Mouse (Mus musculus) liver, embryonic 11.5 days (tissue): ENCODE measurements around the gene R3hdm2. TPM values are rescaled to one million over a fixed set of nuclear protein-coding genes. Genes with fewer than 3 reads are reported as not detected.
A peak's percentile ranks its signal among the peaks of the same experiment; 100 is the strongest.

Experiments
- ATAC-seq: fragments of 200-750 bp; cut with Nextera tagmentation; replicated peaks from 2 replicates; pipeline ENCODE4 v1.8.0; 2017; ENCODE audit warnings: moderate number of reproducible peaks, mild to moderate bottlenecking, moderate TSS enrichment, moderate library complexity; ENCODE audit not compliant: low FRiP score
- DNase-seq: peaks from one replicate; pipeline ENCODE4 v3.0.0-alpha.2; 2017; ENCODE audit warnings: low spot score
- H3K27ac ChIP-seq: fragments of 300-500 bp; sonication (generic); 2 replicates; pipeline ENCODE4 v1.5.1; 2014; ENCODE audit warnings: mild to moderate bottlenecking, low read depth, low read length, control low read depth
- H3K27me3 ChIP-seq: fragments of 300-500 bp; sonication (generic); replicated peaks from 2 replicates; pipeline ENCODE4 v1.6.1; 2014; ENCODE audit warnings: low read length, mixed read lengths; ENCODE audit not compliant: control insufficient read depth, insufficient read depth
- H3K36me3 ChIP-seq: fragments of 300-500 bp; sonication (generic); 2 replicates; pipeline ENCODE4 v1.6.1; 2014; ENCODE audit warnings: mild to moderate bottlenecking, low read length, moderate library complexity, mixed read lengths; ENCODE audit not compliant: control insufficient read depth, insufficient read depth
- H3K4me1 ChIP-seq: fragments of 300-500 bp; sonication (generic); replicated peaks from 2 replicates; pipeline ENCODE4 v1.6.1; 2014; ENCODE audit warnings: low read length, mixed read lengths; ENCODE audit not compliant: control insufficient read depth, insufficient read depth
- H3K4me2 ChIP-seq: fragments of 300-500 bp; sonication (generic); 2 replicates; pipeline ENCODE4 v1.6.1; 2014; ENCODE audit warnings: mild to moderate bottlenecking, control low read depth, moderate library complexity
- H3K4me3 ChIP-seq: fragments of 300-500 bp; sonication (generic); 2 replicates; pipeline ENCODE4 v1.5.1; 2014; ENCODE audit warnings: low read depth, low read length, control low read depth
- H3K9ac ChIP-seq: fragments of 300-500 bp; sonication (generic); 2 replicates; pipeline ENCODE4 v1.6.1; 2014; ENCODE audit warnings: low read depth, low read length, control low read depth
- H3K9me3 ChIP-seq: fragments of 300-500 bp; sonication (generic); 2 replicates; pipeline ENCODE4 v1.6.1; 2016; ENCODE audit warnings: low read length, inconsistent platforms, mixed read lengths; ENCODE audit not compliant: control insufficient read depth
- WGBS: fragments of 180-500 bp; shearing (Covaris S2); extraction: QIAGEN DNeasy Blood & Tissue Kit; methylation state at CpG from one replicate; pipeline ENCODE4 v1.1.7; 2014; 5-methylcytosine and 5-hydroxymethylcytosine counted together
- polyA plus RNA-seq: library from polyadenylated mRNA; unstranded; fragments of >200 nt; fragmentation: Nextera tagmentation; extraction: Ambion mirVana; gene quantifications from 2 replicates; pipeline ENCODE4 v1.2.1, GENCODE M21; 2014

The R3hdm2 gene
- polyA plus RNA-seq, 1 experiment from 2014 or later, result 33.8 TPM

DNA sequence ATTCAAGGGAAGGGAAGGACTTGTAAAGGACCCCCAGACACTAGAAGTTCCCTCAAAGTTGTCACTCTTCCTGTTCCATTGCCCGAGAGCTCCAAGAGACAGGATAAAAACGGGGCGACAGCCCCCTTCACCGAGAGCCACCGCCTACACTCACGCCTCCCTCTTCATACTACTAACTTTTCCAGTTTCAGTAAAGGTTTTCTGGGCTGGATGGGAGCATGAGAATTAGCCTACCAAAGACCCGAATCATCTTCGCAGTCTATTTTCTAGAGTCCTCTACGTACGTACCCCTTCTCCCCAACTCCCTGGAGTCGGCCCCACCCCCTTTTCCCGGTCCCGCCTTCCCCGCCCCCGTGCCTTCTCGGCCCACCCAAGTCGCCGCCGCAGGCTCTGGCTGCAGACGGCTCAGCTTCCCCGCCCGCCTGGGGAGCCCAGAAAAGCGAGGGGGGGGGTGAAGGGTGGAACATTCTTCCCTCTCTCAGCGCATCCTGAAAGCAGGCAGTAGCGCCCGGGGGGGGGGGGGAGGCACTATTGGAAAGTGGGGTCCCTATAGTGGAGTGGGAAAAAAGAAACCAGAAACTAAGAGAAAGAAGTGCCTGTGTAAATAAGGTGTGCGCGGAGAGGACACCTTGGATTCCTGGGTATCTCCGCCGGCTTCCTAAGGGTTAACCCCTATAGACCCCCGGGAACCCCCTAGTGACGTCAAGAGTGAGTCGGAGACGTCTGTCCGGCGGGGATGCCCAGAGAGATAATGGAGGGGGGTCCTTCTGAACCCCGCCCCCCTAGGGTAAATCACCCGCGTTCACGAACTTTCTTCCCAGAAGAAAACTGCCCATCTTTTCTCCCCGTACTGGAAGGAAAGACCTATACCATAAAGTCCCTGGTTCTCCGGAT, 40.2 kb upstream of the R3hdm2 start:
- no peaks in the 10 kb centered on the region for H3K9me3 ChIP-seq
- H3K27me3 ChIP-seq, result peaks cover 41% of the 10 kb centered on the region
- peak overlapping the region; percentile 55 for H3K4me3 ChIP-seq
- peak overlapping the region; percentile 95 for H3K4me2 ChIP-seq
- H3K9ac ChIP-seq, result peak overlapping the region; percentile 34
- ATAC-seq (peak; percentile 18), DNase-seq (peak; percentile 65)
- H3K36me3 ChIP-seq, result no peaks in the 10 kb centered on the region
- peak overlapping the region; percentile 64 for H3K27ac ChIP-seq
- under 1% methylated on average over 41 of the region's 42 CpGs for WGBS
- H3K4me1 ChIP-seq, result peaks cover 22% of the 10 kb centered on the region

DNA sequence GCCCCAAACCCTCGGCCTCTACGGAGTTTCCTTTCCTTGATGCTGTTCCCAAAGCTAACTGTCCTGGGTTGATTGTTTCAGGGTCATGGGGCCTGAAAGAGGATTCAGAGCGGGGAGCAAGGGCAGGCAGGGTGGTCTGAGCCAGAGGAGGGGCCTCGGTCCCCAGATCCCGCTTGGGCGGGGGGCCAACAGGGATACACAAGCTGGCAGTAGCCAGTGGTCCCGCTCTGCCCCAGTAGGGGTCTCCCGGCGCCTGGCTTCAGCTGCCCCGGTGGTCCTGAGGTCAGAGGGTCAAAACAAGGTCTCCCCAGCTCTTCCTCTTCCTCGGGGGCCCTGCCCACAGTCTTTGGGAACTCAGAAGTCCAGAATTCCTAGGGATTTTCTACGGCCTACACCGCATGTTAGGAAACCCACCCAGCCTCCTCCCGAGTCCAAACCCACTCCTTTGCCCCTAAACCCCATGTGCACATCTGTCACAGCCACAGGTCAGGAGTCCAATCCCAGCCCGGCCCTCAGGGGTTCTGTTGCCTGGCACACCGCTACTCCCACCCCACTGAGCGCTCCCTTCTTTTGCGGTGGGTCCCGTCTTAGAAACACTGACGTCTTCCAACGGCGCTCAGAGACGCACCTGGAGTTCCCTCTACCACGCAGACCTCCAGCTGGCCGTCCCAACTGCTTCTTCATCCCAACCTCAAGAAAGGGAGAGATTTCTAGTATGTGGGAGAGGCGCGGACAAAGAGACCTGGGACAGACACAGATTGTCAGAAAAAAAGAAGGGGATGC, 39.4 kb upstream of the R3hdm2 start:
- Histone ChIP-seq H3K27me3 (peaks cover 41% of the 10 kb centered on the region), H3K4me2 (peak overlapping the region; percentile 95), H3K4me1 (peaks cover 22% of the 10 kb centered on the region), H3K9ac (peak overlapping the region; percentile 30; the same call in 1 of the 2 replicates), H3K27ac (peak overlapping the region; percentile 16; the same call in 1 of the 2 replicates), H3K4me3 (peak overlapping the region; percentile 55), H3K9me3 (no peaks in the 10 kb centered on the region), H3K36me3 (no peaks in the 10 kb centered on the region)
- ATAC-seq, result no peak
- no peak for DNase-seq
- WGBS, result 3% methylated on average over 27 of the region's 27 CpGs

DNA sequence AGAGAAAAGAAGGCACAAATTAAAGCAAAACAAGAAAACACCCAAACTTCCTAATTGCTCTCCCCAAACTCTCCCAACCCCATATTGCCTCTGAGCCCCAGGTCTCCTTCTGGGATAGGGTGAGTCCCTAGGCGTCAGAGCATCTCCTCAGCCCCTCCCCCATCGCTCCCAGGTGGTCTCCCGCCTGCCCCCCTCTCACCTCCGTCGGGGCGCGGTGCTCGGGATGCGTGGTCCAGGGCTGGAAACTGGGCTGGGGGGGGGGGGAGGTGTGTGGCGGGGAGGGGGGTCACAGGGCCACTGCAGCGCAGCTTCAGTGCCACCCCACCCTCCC, 38.8 kb upstream of the R3hdm2 start:
- Histone ChIP-seq H3K4me2 (peak overlapping the region; percentile 95), H3K4me3 (peak overlapping the region; percentile 55), H3K27me3 (peaks cover 41% of the 10 kb centered on the region), H3K9me3 (no peaks in the 10 kb centered on the region), H3K4me1 (peaks cover 22% of the 10 kb centered on the region), H3K27ac (peak overlapping the region; percentile 16), H3K9ac (peak overlapping the region; percentile 30; the same call in 1 of the 2 replicates), H3K36me3 (no peaks in the 10 kb centered on the region)
- no peak for ATAC-seq
- under 1% methylated on average over 10 of the region's 11 CpGs for WGBS
- no peak for DNase-seq

DNA sequence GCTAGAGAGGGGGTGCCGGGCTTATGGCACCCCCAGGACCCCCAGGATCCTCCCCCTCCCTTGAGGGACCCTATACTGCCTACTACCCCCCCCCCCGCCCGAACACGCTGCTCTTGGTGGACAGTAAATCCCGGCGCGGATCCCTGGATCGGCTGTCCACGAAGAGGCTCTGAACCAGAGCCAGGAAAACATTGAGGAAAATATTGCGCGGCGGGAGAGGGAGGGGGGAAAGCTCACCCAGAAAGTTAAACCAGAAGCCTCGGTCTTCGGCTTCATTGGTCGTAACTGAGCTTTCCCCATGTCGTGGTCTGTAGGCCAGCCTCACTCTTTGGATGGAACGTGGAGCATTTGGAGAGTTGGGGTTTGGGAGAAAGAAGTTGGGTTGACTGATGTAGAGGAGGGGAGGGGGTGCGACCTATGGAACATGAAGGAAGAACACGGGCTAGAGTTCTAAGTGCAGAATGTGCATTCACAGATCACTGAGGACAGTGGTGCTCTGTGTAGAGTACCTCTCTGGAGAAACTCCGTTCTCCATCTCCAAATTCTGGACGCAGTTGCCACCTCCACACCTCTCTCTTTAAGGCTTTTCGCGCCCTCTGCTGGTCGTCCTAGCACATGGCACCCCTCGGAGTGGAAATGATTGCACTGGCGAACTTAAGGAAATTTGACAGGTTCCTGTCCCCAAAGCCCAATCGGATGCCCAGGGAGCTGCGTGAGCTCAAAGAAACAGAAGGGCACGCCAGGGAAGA, 38.1 kb upstream of the R3hdm2 start, which contains the start of gene Gli1:
TSS of gene Gli1 (minus strand) at position 84 of the 749 bp plus-strand sequence.
- ATAC-seq (peak; percentile 41; the same call in 1 of the 2 replicates), DNase-seq (peak; percentile 79)
- whole genome bisulfite sequencing, result under 1% methylated on average over 29 of the region's 29 CpGs
- peaks cover 22% of the 10 kb centered on the region for H3K4me1 ChIP-seq
- H3K4me3 ChIP-seq, result peak within 1 kb of the TSS; percentile 55
- peak within 1 kb of the TSS; percentile 30; the same call in 1 of the 2 replicates for H3K9ac ChIP-seq
- H3K9me3 ChIP-seq, result no peaks in the 10 kb centered on the region
- H3K27me3 ChIP-seq, result peaks cover 41% of the 10 kb centered on the region
- peak within 1 kb of the TSS; percentile 95 for H3K4me2 ChIP-seq
- H3K36me3 ChIP-seq, result no peaks in the 10 kb centered on the region
- H3K27ac ChIP-seq, result peak within 1 kb of the TSS; percentile 16

DNA sequence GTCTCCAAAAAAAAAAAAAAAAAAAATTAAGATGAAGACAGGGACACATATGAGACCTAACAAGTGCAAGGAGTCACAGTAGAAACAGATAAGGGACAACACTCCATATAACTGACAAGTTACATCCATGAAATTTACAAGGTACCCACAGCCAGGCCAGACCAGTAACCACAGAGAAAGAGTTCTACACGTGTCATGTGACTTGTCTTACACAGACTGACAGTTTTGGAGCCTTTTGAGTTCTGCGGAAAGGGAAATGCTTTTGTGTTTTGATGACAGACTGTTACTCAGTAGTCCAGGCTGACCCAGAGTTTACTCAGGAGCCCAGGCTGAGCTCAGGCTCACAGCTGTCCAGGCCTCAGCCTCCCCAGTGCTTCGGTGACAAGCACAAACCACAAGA, 37.1 kb upstream of the R3hdm2 start:
- DNase-seq, result no peak
- no peak overlapping the region for H3K27ac ChIP-seq
- H3K4me2 ChIP-seq, result no peak overlapping the region
- H3K4me1 ChIP-seq, result peaks cover 22% of the 10 kb centered on the region
- ATAC-seq, result no peak
- H3K9ac ChIP-seq, result no peak overlapping the region
- WGBS, result 52% methylated on average over 3 of the region's 3 CpGs
- no peaks in the 10 kb centered on the region for H3K9me3 ChIP-seq
- H3K4me3 ChIP-seq, result no peak overlapping the region
- H3K27me3 ChIP-seq, result peaks cover 36% of the 10 kb centered on the region
- no peaks in the 10 kb centered on the region for H3K36me3 ChIP-seq

DNA sequence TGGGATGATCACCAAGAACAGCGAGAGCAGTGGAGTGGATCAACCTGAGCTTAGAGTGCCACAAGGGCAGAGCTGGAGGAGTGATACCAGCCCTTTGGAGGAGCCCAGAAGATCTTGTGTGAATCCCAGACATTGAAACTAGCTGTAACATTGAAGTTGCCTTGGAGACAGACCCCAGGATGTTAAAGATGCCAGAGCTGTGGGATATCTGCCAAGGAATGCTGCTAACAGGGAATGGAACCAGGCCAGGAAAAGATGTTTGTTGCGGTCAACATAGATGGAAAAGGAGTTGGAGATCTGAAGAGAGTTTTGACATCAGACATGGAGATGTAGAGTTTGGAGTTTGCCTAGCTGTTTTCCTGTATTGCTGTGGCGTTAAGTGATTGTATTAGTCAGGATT, 34.0 kb upstream of the R3hdm2 start:
- H3K4me1 ChIP-seq, result peaks cover 10% of the 10 kb centered on the region
- ATAC-seq, result no peak
- no peak overlapping the region for H3K4me2 ChIP-seq
- no peak overlapping the region for H3K4me3 ChIP-seq
- DNase-seq, result no peak
- H3K9ac ChIP-seq, result no peak overlapping the region
- 83% methylated on average over 3 of the region's 3 CpGs for WGBS
- no peaks in the 10 kb centered on the region for H3K36me3 ChIP-seq
- no peaks in the 10 kb centered on the region for H3K9me3 ChIP-seq
- no peak overlapping the region for H3K27ac ChIP-seq
- peaks cover 11% of the 10 kb centered on the region for H3K27me3 ChIP-seq

DNA sequence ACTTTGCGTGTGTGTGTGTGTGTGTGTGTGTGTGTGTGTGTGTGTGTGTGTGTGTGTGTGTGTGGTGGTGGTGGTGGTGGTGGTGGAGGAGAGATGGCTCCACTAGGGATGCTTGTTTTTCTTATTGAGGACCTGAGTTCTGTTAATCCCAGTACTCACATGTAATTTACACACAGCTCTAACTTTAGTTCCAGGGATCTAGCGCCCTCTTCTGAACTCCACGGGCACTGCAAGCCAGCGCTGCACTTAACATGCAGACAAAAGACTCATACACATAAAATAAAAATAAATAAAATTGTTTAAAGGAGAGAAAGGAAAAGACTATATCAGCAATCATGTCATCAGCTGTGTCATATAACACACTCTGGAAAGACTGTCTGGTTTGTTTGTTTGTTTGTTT, 31.2 kb upstream of the R3hdm2 start:
- Histone ChIP-seq H3K9ac (no peak overlapping the region), H3K27me3 (no peaks in the 10 kb centered on the region), H3K9me3 (no peaks in the 10 kb centered on the region), H3K27ac (no peak overlapping the region), H3K4me2 (no peak overlapping the region), H3K36me3 (no peaks in the 10 kb centered on the region), H3K4me1 (peaks cover 2% of the 10 kb centered on the region; the same call in 1 of the 2 replicates), H3K4me3 (no peak overlapping the region)
- WGBS, result 73% methylated on average over 4 of the region's 4 CpGs
- DNase-seq, result no peak
- ATAC-seq, result no peak

DNA sequence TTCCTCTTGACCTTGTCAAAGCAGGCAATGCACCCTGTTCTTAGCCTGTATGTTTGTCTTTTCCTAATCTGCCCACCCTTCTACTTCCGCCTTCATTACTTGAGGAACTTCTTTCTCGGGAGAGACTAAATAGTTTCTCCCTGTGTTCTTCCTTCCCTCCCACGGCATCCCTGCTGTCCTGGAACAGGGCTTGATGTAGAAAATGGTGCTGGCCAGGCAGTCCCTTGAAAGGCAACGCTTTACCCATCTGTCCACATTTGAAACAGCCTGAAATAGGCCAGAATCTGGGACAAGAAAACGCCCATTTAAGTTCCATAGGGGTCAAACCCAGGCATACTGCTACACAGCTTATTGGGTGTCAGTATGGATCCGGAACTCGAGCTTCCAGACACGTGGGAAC, 30.3 kb upstream of the R3hdm2 start:
- WGBS, result 72% methylated on average over 8 of the region's 8 CpGs
- ATAC-seq (no peak), DNase-seq (no peak)
- Histone ChIP-seq H3K4me1 (peaks cover 2% of the 10 kb centered on the region; the same call in 1 of the 2 replicates), H3K4me2 (no peak overlapping the region), H3K4me3 (no peak overlapping the region), H3K27ac (no peak overlapping the region), H3K27me3 (no peaks in the 10 kb centered on the region), H3K9ac (no peak overlapping the region), H3K36me3 (no peaks in the 10 kb centered on the region), H3K9me3 (no peaks in the 10 kb centered on the region)
